Mouse (Mus musculus) limb, embryonic 12.5 days (tissue): ENCODE measurements around the gene Sost. TPM values are rescaled to one million over a fixed set of nuclear protein-coding genes. Genes with fewer than 3 reads are reported as not detected.

Experiments used
- ATAC-seq: fragments of 200-750 bp; cut with Nextera tagmentation; 2 replicates; pipeline ENCODE4 v1.8.0; 2017; ENCODE audit warnings: low read depth, moderate TSS enrichment; ENCODE audit not compliant: insufficient number of reproducible peaks, insufficient read depth, low FRiP score, low TSS enrichment
- H3K27ac ChIP-seq: fragments of 300-500 bp; sonication (generic); 2 replicates; pipeline ENCODE4 v1.5.1; 2016; ENCODE audit warnings: mild to moderate bottlenecking, moderate library complexity
- H3K27me3 ChIP-seq: fragments of 300-500 bp; sonication (generic); 2 replicates; pipeline ENCODE4 v1.6.1; 2016; ENCODE audit warnings: mild to moderate bottlenecking, moderate library complexity
- H3K36me3 ChIP-seq: fragments of 300-500 bp; sonication (generic); 2 replicates; pipeline ENCODE4 v1.6.1; 2016; ENCODE audit warnings: mild to moderate bottlenecking, moderate library complexity
- H3K4me1 ChIP-seq: fragments of 300-500 bp; sonication (generic); replicated peaks from 2 replicates; pipeline ENCODE4 v1.6.1; 2016
- H3K4me2 ChIP-seq: fragments of 300-500 bp; sonication (generic); 2 replicates; pipeline ENCODE4 v1.6.1; 2016; ENCODE audit warnings: mild to moderate bottlenecking, moderate library complexity
- H3K4me3 ChIP-seq: fragments of 300-500 bp; sonication (generic); replicated peaks from 2 replicates; pipeline ENCODE4 v1.5.1; 2016; ENCODE audit warnings: mild to moderate bottlenecking
- H3K9ac ChIP-seq: fragments of 300-500 bp; sonication (generic); replicated peaks from 2 replicates; pipeline ENCODE4 v1.6.1; 2016; ENCODE audit warnings: mild to moderate bottlenecking, moderate library complexity
- H3K9me3 ChIP-seq: fragments of 300-500 bp; sonication (generic); 2 replicates; pipeline ENCODE4 v1.6.1; 2016; ENCODE audit warnings: mild to moderate bottlenecking, moderate library complexity
- WGBS: fragments of 180-500 bp; shearing (Covaris S2); methylation state at CpG from one replicate; pipeline ENCODE4 v1.1.7; 2016; 5-methylcytosine and 5-hydroxymethylcytosine counted together
- polyA plus RNA-seq: library from polyadenylated mRNA; unstranded; fragments of >200 nt; fragmentation: Nextera tagmentation; extraction: Ambion mirVana; gene quantifications from 2 replicates; pipeline ENCODE4 v1.2.1, GENCODE M21; 2016

The Sost gene
- 1.1 and 1.2 TPM in 2 replicates for polyA plus RNA-seq

GRCm38 (mm10) chr11:101966965-101967614 lies at the start of gene Sost:
TSS of gene Sost (minus strand) at chr11:101967015.
- Histone ChIP-seq H3K27me3 (peaks cover 69% of the 10 kb centered on the region), H3K27ac (no peak within 1 kb of the TSS)
- 18% methylated on average over 10 of the region's 10 CpGs for WGBS

GRCm38 (mm10) chr11:102016136-102016535 lies 49.3 kb upstream of the Sost start:
- H3K27ac ChIP-seq: no peak overlapping the region
- no peak overlapping the region for H3K4me2 ChIP-seq
- ATAC-seq: no peak
- H3K9ac ChIP-seq: no peak overlapping the region
- H3K9me3 ChIP-seq: no peaks in the 10 kb centered on the region
- peaks cover 73% of the 10 kb centered on the region for H3K36me3 ChIP-seq
- H3K4me1 ChIP-seq: peaks cover 6% of the 10 kb centered on the region
- H3K4me3 ChIP-seq: no peak overlapping the region
- no peaks in the 10 kb centered on the region for H3K27me3 ChIP-seq
- WGBS: 88% methylated on average over 1 of the region's 1 CpGs

More at GRCm38 (mm10) chr11:101966965-101967614, at the start of gene Sost:
- Histone ChIP-seq H3K36me3 (no peaks in the 10 kb centered on the region), H3K4me1 (peaks cover 53% of the 10 kb centered on the region), H3K9me3 (no peaks in the 10 kb centered on the region), H3K4me3 (peak within 1 kb of the TSS; percentile 6; the same call in 1 of the 2 replicates), H3K9ac (no peak within 1 kb of the TSS), H3K4me2 (peak within 1 kb of the TSS; percentile 13; the same call in 1 of the 2 replicates)
- no peak for ATAC-seq

GRCm38 (mm10) chr11:102015472-102015871 lies 48.7 kb upstream of the Sost start:
- Histone ChIP-seq H3K9ac (0 out of 2 replicates have a peak overlapping the region, but pooled peaks have one; percentile 31), H3K27me3 (no peaks in the 10 kb centered on the region), H3K27ac (no peak overlapping the region), H3K4me3 (no peak overlapping the region), H3K36me3 (peaks cover 75% of the 10 kb centered on the region), H3K4me1 (peaks cover 9% of the 10 kb centered on the region), H3K4me2 (no peak overlapping the region), H3K9me3 (no peaks in the 10 kb centered on the region)
- ATAC-seq: no peak
- 63% methylated on average over 6 of the region's 6 CpGs for WGBS

- H3K4me3 ChIP-seq: no peak overlapping the region
- no peak overlapping the region for H3K27ac ChIP-seq
- no peak for ATAC-seq
- peaks cover 81% of the 10 kb centered on the region for H3K36me3 ChIP-seq
- no peak overlapping the region for H3K4me2 ChIP-seq
- WGBS: 92% methylated on average over 8 of the region's 8 CpGs
- no peak overlapping the region for H3K9ac ChIP-seq
- peaks cover 22% of the 10 kb centered on the region for H3K4me1 ChIP-seq
- H3K9me3 ChIP-seq: no peaks in the 10 kb centered on the region
- no peaks in the 10 kb centered on the region for H3K27me3 ChIP-seq
Observed at GRCm38 (mm10) chr11:102013201-102013600, 46.4 kb upstream of the Sost start.

GRCm38 (mm10) chr11:102011510-102011909 lies 44.7 kb upstream of the Sost start:
- Histone ChIP-seq H3K9ac (no peak overlapping the region), H3K36me3 (peaks cover 89% of the 10 kb centered on the region), H3K4me3 (no peak overlapping the region), H3K9me3 (no peaks in the 10 kb centered on the region), H3K4me2 (no peak overlapping the region), H3K27me3 (no peaks in the 10 kb centered on the region), H3K4me1 (peaks cover 22% of the 10 kb centered on the region), H3K27ac (no peak overlapping the region)
- WGBS: 84% methylated on average over 8 of the region's 8 CpGs
- ATAC-seq: no peak

GRCm38 (mm10) chr11:102010140-102010539 lies 43.3 kb upstream of the Sost start:
- Histone ChIP-seq H3K27me3 (no peaks in the 10 kb centered on the region), H3K27ac (peak overlapping the region; percentile 72), H3K4me2 (no peak overlapping the region), H3K9me3 (no peaks in the 10 kb centered on the region), H3K4me1 (peaks cover 16% of the 10 kb centered on the region), H3K9ac (no peak overlapping the region; the same call in 1 of the 2 replicates), H3K36me3 (peaks cover 87% of the 10 kb centered on the region), H3K4me3 (no peak overlapping the region)
- ATAC-seq: 0 out of 2 replicates have a peak, but pooled peaks have one; percentile 17
- 36% methylated on average over 13 of the region's 13 CpGs for WGBS

DNA sequence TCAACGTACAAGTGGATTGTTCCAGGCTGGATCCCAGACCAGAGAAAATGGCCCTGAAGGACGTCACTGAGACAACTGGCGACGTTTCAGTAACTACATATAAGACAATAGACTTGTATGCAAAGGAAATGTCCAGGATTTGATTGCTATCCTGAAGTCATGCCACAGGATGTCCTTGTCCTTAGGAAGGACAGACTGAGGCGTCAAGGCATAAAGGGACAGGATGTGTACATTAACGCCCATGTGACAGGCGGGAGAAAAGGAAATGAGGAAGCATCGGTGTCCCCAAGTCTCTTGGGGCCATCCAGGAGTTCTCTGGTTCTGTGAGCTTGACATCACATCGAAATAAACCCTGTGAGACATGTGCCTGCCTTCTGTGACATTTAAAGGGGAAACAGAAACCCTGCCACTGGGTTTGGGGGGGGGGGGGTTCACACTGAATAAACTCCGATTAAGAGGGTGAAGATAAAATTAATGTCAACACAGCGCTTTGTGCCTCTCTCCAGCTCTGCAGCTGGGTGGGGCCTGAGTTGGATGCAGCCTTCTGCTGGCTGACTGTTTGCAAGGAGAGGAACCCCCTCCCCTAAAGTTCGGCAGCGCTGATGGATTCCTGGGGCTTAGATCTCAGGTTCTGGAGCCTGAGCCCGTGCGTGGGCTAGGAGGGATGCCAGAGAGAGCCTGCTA lies 42.3 kb upstream of the Sost start:
- ATAC-seq: no peak
- H3K27me3 ChIP-seq: no peaks in the 10 kb centered on the region
- peaks cover 87% of the 10 kb centered on the region for H3K36me3 ChIP-seq
- H3K4me1 ChIP-seq: peaks cover 16% of the 10 kb centered on the region
- peaks cover 6% of the 10 kb centered on the region; the same call in 1 of the 2 replicates for H3K9me3 ChIP-seq
- H3K27ac ChIP-seq: 0 out of 2 replicates have a peak overlapping the region, but pooled peaks have one; percentile 72
- WGBS: 89% methylated on average over 15 of the region's 15 CpGs
- H3K9ac ChIP-seq: no peak overlapping the region
- no peak overlapping the region for H3K4me3 ChIP-seq
- H3K4me2 ChIP-seq: no peak overlapping the region

DNA sequence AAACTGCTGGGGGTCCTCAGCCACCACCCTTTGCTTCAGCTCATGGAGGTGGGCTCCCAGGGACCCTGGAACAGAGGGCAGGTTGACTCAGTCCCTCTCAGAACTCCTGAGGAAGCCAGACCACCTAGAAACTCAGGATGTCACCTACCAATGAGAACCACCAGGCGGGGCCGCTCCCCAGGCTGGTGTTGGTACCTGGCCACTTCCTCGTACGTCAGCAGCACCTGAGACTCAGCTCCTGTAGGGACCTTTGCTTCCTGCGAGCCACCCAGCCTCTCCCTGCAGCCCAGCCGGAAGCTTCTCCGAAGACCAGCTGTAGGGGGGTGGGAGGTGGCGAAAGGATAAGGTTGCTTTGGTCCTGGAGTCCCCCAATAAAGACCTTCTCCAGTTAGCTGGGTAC lies 41.6 kb upstream of the Sost start:
- Histone ChIP-seq H3K27ac (0 out of 2 replicates have a peak overlapping the region, but pooled peaks have one; percentile 14), H3K9me3 (peaks cover 6% of the 10 kb centered on the region; the same call in 1 of the 2 replicates), H3K4me2 (no peak overlapping the region), H3K9ac (no peak overlapping the region), H3K4me3 (no peak overlapping the region), H3K36me3 (peaks cover 82% of the 10 kb centered on the region), H3K4me1 (peaks cover 16% of the 10 kb centered on the region), H3K27me3 (no peaks in the 10 kb centered on the region)
- ATAC-seq: no peak
- WGBS: 91% methylated on average over 8 of the region's 8 CpGs

DNA sequence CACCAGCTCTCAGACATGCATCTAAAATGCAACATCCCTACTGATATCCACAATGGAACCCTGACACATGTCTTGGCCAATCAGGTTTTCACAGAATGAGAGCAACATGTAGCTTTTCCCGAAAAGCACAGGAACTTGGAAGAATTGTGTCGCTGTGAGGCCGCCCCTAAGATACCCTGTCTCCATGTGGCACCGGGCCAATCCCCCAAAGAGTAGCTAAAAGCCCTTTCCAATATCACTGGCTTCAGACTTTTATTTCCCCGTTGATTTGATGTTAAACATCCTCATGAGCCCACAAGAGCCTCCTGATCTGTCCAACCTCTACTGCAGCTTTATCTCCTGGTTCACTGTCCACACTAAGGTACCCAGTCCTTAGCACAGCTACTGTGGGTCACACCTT lies 39.9 kb upstream of the Sost start:
- peaks cover 16% of the 10 kb centered on the region for H3K4me1 ChIP-seq
- no peaks in the 10 kb centered on the region for H3K27me3 ChIP-seq
- H3K27ac ChIP-seq: no peak overlapping the region
- no peak overlapping the region for H3K4me3 ChIP-seq
- ATAC-seq: no peak
- H3K36me3 ChIP-seq: peaks cover 74% of the 10 kb centered on the region
- H3K9ac ChIP-seq: no peak overlapping the region
- WGBS: 93% methylated on average over 5 of the region's 5 CpGs
- H3K9me3 ChIP-seq: peaks cover 6% of the 10 kb centered on the region; the same call in 1 of the 2 replicates
- H3K4me2 ChIP-seq: no peak overlapping the region

GRCm38 (mm10) chr11:102006271-102006670 lies 39.5 kb upstream of the Sost start:
- H3K27me3 ChIP-seq: no peaks in the 10 kb centered on the region
- peaks cover 74% of the 10 kb centered on the region for H3K36me3 ChIP-seq
- H3K4me3 ChIP-seq: no peak overlapping the region
- no peak for ATAC-seq
- H3K9me3 ChIP-seq: peaks cover 6% of the 10 kb centered on the region; the same call in 1 of the 2 replicates
- H3K4me2 ChIP-seq: no peak overlapping the region
- H3K4me1 ChIP-seq: peaks cover 16% of the 10 kb centered on the region
- 87% methylated on average over 9 of the region's 9 CpGs for WGBS
- no peak overlapping the region for H3K9ac ChIP-seq
- no peak overlapping the region for H3K27ac ChIP-seq

DNA sequence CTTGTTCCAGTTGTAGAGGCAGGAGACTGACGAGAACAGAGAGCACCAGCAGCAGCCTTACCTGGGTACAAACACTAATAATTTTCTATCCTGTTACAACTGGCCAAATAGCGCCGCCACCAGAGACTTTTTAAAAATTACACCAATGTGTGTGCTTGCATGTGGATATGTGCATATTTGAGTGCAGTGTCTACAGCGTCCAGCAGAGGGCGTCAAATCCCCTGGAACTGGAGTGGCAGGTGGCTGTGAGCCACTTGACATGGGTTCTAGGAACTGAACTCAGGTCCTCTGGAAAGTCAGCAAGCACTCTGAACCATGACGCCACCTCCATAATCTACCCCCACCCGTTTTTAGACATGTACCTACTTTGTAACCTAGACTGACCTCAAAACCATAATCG lies 37.4 kb upstream of the Sost start:
- no peak overlapping the region for H3K27ac ChIP-seq
- no peak overlapping the region for H3K4me3 ChIP-seq
- no peak overlapping the region for H3K9ac ChIP-seq
- peaks cover 72% of the 10 kb centered on the region for H3K36me3 ChIP-seq
- H3K4me1 ChIP-seq: peaks cover under 1% of the 10 kb centered on the region
- no peak overlapping the region for H3K4me2 ChIP-seq
- peaks cover 6% of the 10 kb centered on the region; the same call in 1 of the 2 replicates for H3K9me3 ChIP-seq
- H3K27me3 ChIP-seq: no peaks in the 10 kb centered on the region
- WGBS: 90% methylated on average over 8 of the region's 8 CpGs
- no peak for ATAC-seq
